Mouse (Mus musculus): ENCODE results near the gene Ifitm3. TPM values are rescaled to one million over a fixed set of nuclear protein-coding genes. Genes with fewer than 3 reads are reported as not detected.

The Ifitm3 gene
- 10 to 100 TPM; 44.9 to 54.0 TPM for total RNA-seq (2021)
- long read RNA-seq, experiment 1, transcript Ifitm3-201 (2 exons, 678 nt), result major isoform, 25 of 26 reads
- long read RNA-seq, experiment 1, partial matches to known transcripts, result 1 of 26 reads
- long read RNA-seq, experiment 1, other reads (novel, unspliced or antisense), result 0 of 26 reads
- long read RNA-seq, experiment 2, transcript Ifitm3-201 (2 exons, 678 nt), result major isoform, 29 of 29 reads
- long read RNA-seq, experiment 2, partial matches to known transcripts, result 0 of 29 reads
- long read RNA-seq, experiment 2, other reads (novel, unspliced or antisense), result 0 of 29 reads

DNA sequence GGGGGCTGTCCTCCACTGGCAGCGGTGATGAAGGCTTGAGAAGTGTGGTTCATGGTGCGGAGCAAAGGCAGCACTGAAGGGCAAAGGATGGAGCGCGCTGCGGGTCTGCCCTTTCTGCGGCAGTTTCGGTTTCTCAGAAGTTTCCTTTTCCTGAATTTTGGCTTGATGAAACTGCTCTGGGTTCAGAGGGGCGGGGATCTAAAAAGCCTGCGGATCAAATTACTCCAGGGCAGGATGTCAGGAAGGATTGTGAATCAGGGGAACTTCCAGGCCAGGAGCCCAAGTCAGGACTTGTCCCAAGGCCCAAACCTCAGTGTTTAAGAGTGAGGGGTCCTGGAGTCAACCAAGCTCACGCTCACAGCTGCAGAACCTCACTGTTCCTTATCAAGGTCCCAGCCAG, at the start of gene Ifitm3:
Ifitm3 (minus strand) TSS at position 178 of the 400 bp plus-strand sequence.
- peak; percentile 40 for DNase-seq
- intact Hi-C loops (cut with DNase I; ENCODE audit: low total_unique reads), result no loop called here

DNA sequence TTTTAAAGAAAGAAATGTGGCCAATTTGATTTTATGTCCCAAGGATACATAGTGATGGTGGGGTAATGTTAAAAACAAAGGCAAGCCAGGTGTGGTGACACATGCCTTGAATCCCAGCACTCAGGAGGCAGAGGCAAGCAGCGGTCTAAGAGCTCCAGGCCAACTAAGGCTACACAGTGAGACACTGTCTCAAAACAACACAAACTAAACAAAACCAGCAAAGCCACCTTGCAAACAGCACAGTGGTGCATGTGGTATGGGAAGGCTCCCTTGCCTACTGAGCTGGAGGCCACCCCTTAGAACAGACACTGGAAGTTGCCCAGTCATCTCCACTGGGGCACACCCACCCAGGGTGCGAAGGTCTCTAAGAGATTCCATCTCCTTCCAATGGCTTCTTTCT, 49.4 kb upstream of the Ifitm3 start:
- intact Hi-C loops (cut with DNase I; ENCODE audit: low total_unique reads), result no loop called here

DNA sequence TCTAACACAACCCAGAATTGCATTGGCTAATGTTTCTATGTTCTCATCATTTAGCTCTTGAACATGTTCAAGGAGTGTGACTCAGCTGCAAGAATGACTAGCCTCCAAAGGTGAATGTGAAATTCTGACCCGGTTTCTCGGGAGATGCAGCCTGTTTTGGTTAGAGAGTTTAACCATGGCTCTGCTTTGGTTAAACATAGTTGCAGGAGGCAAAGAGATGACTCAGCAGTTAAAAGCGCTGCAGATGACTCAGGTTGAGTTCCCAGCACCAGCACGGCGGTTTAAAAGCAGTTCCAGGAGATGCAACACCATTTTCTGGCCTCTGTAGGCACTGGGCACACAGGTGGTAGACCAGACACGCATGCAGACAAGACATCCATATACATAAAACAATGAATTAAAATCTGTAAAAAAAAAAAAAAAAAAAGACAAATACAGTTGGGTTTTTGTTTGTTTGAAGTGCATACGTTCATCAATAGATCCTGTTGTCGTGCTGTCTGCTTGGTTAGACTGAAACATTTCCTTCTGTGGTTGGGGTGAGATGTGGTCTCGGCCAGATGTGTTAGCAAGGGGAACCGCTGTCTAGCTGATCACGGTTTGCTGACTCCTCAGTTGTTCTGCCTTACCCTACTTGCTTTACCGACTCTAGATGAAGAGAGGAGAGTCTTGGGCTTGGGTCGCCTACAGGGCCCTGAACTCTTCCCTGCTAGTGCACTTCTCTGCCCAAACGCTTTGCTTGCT, 48.2 kb upstream of the Ifitm3 start:
- intact Hi-C loops (cut with DNase I; ENCODE audit: low total_unique reads), result no loop called here
- no peak for DNase-seq

More for the DNA sequence above, 49.4 kb upstream of the Ifitm3 start:
- DNase-seq, result no peak

DNA sequence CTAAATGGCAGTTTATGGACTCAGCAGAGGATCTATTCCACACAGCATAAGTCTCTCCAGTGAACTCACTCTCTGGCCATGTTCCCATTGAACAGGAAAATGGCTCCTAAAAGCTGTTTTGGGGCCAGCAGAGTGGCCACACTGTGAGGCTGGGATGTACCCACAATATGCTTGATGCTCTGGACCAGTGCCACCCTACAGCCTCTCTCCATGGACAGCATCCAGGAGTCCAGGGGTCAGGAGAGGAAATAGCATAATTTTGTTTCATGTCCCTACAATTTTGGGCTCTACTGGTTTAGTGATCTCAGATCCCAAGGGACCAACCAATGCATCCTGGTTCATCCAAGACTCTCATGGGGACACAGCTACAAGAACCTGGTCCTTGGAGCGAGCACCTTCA, 47.0 kb upstream of the Ifitm3 start:
- DNase-seq, result no peak
- intact Hi-C loops (cut with DNase I; ENCODE audit: low total_unique reads), result no loop called here

DNA sequence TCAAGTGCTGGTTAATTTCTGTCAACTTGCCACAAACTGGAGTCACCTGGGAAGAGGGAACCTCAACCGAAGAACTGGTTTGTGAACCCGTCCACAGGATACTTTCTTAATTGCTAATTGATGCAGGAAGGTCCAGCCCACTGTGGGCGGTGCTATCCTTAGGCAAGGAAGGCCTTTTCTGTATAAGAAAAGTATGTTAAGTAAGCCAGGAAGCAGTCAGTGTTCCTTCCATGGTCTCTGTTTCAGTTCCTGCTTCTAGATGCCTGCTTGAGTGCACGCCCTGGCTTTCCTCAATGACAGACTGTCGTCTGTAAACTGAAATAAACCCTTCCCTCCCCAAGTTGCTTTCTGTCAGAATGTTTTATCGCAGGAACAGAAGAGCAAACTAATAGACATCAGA, 46.4 kb upstream of the Ifitm3 start:
- DNase-seq, result no peak
- intact Hi-C loops (cut with DNase I; ENCODE audit: low total_unique reads), result no loop called here

DNA sequence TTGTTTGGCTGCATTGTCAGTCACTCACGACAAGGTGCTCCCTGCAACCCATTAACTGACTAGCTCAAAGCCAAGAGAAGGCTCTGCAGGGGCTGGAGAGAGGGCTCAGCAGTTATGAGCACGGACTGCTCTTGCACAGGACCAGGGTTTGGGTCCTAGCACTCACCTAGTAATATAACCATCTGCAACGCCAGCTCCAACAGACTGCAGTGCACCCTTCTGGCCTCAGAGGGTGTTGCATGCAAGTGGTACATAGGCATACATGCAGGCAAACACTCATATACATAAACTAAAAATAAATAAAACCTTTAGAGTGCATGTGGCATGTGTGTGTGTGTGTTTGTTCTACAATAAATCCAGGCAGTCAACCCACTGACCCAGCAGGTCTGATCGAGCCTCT, 45.2 kb upstream of the Ifitm3 start:
- no peak for DNase-seq
- intact Hi-C loops (cut with DNase I; ENCODE audit: low total_unique reads), result no loop called here

DNA sequence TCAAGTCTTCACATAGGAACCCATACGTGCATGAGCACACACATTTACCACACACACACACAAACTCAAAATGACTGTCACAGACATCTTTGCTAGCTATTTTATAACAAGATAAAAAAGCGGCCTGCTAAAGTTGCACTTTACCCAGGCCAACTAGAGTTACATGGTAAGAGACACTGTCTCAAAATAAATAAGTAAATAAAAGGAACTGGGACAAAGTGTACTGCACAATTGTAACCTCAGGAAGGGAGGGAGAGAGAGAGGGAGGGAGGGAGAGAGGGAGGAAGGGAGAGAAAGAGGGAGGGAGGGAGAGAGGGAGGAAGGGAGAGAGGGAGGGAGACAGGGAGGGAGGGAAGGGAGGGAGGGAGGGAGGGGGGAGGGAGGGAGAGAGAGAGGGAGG, 41.9 kb upstream of the Ifitm3 start:
- no peak for DNase-seq
- intact Hi-C loops (cut with DNase I; ENCODE audit: low total_unique reads), result loop anchor here (5.0 kb wide), 1 partner anchor 210 kb away; no protein-coding TSS in a partner anchor

DNA sequence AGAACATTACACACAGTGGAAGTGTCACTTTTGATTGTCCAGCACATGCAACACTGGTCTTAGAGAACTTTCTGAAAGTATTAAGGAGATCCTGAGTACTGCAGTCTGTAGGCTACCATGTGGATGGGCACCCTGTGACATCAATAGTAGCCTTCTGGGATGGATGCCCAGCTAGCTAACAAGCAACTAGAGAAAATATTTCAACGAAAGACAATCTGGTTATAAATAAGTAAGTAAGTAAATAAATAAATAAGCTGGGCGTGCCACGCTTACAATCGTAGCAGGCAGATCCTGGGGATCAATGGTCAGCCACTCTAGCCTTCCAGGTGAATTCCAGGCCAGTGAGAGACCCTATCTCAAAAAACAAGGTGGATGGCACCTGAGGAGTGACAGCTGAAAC, 41.4 kb upstream of the Ifitm3 start:
- DNase-seq, result no peak

DNA sequence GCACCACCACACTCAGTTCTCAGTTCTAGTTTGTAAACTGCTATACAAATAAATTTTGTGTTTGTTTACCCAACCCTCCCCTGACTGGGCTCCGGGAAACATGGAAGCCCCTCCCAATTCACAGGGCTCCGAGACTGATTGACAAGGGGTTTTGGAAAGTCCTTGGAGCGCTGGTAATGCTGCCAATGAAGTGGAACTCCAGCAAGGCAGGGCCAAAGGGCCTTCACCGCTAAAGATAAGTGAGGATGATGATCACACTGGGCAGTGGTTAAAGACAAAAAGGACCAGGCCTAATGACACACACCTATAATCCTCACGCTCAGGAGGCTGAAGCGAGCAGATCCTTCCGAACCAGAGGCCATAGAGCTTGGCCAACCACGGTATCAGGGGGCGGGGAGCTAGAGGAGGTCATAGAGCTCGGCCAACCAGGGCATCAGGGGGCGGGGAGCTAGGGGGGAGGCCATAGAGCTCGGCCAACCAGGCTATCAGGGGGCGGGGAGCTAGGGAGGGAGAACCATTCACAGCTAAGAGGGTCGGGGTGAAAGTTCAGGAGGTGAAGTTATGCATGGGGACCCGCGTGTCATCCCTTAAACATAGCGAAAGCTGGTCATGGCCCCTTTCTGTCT, 40.6 kb upstream of the Ifitm3 start:
- intact Hi-C loops (cut with DNase I; ENCODE audit: low total_unique reads), result loop anchor here (5.0 kb wide), 1 partner anchor 209 kb away; no protein-coding TSS in a partner anchor

More for the DNA sequence above, 41.4 kb upstream of the Ifitm3 start:
- intact Hi-C loops (cut with DNase I; ENCODE audit: low total_unique reads), result loop anchor here (5.0 kb wide), 1 partner anchor 210 kb away; no protein-coding TSS in a partner anchor

DNA sequence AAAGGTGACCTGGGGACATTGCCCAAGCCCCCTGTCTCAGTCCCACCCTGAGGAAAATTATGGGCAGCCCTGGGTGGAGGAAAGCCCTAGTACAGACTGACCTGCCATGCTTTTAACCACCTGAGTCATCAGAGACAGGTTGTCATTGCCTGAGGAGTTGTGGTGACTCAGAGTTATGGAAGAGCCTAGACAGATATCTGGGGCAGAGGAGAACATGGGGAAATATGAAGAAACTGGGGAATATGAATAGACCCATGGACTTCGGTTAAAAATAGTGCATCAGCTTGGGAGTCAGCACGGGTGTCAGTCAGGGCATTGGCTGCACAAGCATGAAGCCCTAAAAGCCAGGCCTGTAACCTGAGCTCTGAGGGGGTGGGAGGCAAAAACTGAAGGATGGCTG, 38.8 kb upstream of the Ifitm3 start:
- DNase-seq, result no peak
- intact Hi-C loops (cut with DNase I; ENCODE audit: low total_unique reads), result loop anchor here (2.0 to 5.0 kb wide), 3 partner anchors 42 to 139 kb away; no protein-coding TSS in a partner anchor

More for the DNA sequence above, 40.6 kb upstream of the Ifitm3 start:
- DNase-seq, result no peak

DNA sequence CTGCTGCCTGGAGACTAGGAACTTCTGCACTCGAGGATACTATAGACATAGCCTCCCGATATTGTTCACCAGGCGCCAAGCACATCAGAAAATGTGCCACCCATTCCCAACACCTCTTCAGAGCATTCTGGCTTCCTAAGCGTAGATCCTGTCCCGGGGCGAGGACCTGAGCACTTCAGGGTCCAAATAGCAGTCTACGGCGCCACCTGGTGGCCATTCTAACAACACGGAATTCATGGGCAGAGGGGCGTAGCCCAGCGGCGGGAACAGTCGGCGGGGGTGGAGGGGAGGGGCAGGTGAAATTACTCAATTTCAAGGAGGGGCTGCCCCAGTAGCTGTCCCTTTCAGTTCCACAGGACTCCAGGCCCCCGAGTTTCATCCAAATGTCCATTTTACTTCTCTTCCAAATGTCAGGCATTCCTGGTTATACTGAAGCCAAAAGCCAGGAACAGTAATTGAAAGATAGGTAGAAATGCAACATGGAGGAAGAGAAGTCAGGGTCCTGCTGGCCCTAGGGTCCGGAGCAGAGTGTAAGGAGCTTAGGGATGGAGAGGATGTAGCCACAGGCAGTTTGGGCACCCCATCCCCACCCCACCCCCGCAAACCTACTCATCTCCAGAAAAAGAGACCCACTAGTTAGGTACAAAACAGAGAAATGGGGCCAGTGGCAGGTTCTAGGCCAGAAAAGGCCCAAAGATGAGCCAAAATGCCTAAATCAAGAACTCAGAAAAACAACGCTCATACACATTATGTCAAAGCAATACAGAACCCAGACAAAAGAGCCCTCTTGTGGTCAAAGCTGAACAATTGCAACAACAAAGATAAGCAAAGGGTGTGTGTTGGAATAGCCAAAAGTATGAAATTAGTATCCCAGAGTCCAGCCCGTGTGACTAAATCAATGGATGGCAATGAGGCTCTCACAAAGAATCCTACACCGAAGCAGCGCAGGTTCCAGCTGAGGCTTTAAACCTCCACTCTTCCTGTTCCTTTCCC, 38.0 kb upstream of the Ifitm3 start:
- intact Hi-C loops (cut with DNase I; ENCODE audit: low total_unique reads), result loop anchor here (2.0 to 5.0 kb wide), 3 partner anchors 41 to 138 kb away; no protein-coding TSS in a partner anchor

DNA sequence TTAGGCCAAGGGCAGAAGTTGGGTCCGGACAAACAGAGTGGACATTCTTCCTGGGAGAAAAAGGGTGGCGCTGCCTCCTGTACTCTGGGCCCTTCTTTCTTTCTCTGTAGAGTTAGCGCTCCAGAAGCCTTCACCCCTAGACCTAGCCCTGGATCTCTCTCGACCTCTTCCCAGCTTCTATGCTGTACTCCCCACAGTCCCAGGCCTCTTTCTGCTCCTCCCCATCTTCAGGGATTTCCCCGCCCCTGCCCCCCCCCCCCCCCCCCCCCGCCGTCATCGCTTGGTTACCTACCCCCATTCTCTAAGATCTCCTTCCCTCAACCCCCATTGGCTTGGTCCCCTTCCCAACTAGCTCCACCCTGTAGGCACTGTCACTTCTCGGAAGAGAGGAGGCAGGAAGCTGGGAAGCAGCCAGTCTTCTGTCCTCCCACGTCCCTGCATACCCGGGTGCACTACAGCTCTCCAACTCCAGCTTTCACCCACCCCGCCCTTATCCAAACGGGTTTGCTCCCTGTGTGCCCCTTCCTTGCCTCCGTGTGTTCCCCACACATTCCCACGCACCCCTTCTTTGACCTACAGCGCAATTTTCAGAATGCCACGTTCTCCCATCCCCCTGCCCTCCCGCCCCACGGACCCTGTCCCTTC, 37.1 kb upstream of the Ifitm3 start:
- peak; percentile 87 for DNase-seq
- intact Hi-C loops (cut with DNase I; ENCODE audit: low total_unique reads), result loop anchor here (2.0 to 5.0 kb wide), 3 partner anchors 40 to 137 kb away; no protein-coding TSS in a partner anchor

More for the DNA sequence above, 38.0 kb upstream of the Ifitm3 start:
- peak; percentile 92 for DNase-seq

DNA sequence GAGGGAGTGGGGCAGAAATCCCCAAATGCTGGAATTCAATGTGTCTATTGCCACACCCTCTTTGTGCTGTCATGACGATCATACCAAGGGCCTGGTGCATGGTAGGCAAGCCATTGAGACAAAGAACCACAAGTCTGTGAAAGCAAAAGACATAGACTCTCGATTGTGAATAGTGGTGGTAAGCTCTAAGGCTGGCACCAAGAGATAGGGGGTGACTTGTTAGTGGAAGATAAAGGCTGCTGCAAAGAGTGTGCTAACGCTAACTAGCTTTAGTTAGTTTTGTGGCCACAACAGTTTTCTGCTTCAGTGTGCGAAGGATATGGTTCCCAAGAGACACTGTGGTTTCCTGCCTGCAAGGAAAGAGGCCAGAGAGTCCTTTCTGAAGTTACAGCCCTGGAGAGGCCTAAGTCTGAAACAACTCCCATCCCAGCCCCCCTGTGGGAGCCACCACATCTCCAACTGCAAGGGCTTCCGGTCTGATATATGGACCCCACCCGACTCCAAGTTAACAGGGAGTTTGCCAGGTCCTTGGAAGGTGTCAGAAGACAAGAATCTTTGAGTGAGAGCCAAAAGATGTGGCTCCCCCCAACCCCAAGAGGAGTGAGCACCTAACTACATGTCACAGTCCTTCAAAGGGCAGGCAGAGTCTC, 36.5 kb upstream of the Ifitm3 start:
- DNase-seq, result no peak

DNA sequence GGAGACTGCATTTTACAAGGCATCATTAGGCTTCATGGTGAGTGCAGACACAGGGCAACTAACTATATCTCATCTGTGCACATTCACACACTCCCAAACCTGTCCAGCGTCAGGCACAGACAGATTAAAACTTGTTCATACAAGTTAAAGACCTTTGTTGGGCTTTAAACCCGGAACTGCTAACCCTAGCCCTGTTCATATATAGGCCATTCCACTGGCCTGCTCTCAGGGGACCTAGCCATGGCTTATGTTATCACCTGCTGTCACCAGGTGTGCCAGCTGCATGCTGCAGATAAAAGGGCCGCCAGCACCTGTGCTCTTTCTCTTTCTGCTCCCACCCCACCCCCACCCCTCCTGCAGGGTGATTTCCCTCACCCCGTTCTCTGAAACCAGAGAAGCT, 32.0 kb upstream of the Ifitm3 start:
- no peak for DNase-seq
- intact Hi-C loops (cut with DNase I; ENCODE audit: low total_unique reads), result no loop called here

More for the DNA sequence above, 36.5 kb upstream of the Ifitm3 start:
- intact Hi-C loops (cut with DNase I; ENCODE audit: low total_unique reads), result loop anchor here (5.0 kb wide), 2 partner anchors 40 to 85 kb away; no protein-coding TSS in a partner anchor

DNA sequence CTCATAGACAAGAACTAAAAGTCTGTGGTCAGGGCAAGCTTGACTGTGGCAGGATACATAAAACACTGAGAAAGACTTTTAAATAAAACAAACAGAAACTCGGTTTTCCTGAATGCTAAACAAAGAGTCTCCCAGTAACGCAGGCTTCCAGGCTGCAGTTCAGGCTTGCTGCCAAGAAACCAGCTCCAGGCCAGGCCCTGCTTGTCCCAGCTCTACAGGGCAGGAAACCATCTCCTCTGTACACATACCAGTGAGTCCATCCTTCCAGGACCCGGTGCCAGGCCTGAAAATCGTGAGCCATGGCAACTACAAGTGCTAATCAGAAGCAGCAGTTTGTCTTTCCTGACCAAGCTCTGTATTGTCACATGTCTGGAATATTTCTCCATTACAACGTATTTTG, 31.1 kb upstream of the Ifitm3 start:
- intact Hi-C loops (cut with DNase I; ENCODE audit: low total_unique reads), result no loop called here
- DNase-seq, result peak; percentile 86

DNA sequence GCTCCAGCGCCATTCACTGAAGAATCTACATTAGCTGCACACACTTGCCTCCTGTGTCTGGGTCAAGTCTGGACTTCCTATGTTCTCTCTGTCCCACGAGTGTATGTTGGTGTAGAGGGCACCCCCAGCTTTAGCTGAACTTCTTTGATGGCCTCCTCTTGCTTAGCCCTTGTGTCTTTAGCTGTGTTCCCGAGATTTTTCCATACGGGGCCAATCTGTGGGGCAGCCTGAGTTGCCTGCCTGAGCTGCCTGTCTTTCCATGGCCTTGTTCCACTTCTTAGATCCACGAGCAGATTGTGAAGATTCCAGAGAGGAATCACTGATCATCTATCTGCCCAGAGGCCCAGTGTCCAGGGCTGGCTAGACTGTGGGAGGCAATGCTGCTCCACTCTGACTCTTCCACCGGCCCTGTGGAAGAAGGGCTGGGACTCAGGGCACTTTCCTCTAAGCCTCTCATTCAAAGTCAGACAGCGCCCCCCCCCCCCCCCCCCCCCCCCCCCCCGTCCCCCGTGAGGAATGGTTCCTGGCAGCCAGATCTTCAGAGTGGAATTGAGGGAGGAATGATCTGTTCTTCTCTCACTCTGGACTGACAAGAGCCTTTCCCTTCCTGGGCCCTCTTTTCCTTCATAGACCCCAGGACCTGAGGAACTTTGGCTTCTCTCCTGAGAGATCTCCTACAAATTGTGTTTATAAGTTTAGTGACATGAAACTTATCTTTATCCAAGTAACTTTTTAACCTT, 30.5 kb upstream of the Ifitm3 start:
- DNase-seq, result no peak
- intact Hi-C loops (cut with DNase I; ENCODE audit: low total_unique reads), result no loop called here

DNA sequence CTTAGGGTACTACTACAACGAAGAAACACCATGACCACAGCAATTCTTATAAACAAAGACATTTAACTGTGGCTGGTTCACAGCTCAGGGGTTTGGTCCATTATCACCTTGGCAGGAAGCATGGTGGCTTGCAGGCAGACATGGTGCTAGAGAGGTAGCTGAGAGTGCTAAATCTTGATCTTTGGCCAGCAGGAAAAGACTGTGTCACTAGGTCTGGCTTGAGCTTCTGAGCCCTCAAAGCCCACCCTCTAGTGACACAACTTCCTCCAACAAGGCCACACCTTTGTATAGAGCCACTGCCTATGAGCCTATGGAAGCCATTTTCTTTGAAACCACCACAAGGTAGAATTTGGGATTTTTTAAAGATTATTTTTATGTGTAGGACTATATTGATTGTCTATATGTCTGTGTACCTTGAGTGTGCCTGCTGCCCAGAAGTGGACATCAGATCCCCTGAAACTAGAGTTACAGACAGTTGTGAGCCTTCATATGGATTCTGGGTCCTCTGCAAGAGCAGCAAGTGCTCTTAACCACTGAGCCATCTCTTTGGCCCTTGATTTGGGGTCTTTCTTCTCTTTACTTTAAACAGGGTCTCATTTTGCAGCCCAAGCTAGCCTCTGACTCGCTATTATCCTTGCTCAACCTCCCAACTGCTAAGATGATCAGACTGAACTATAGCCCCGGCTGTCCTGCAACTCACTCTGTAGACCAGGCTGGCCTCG, 29.0 kb upstream of the Ifitm3 start:
- no peak for DNase-seq
- intact Hi-C loops (cut with DNase I; ENCODE audit: low total_unique reads), result no loop called here

Data from gastrocnemius, postnatal 14 days (tissue).